Mouse (Mus musculus) urinary bladder, postnatal 0 days (tissue): ENCODE data around the gene Myl12a. TPM values are rescaled to one million over a fixed set of nuclear protein-coding genes. Genes with fewer than 3 reads are reported as not detected.

Source experiments
- polyA plus RNA-seq: library from polyadenylated mRNA; unstranded; fragments of >200 nt; fragmentation: Nextera tagmentation; extraction: Ambion mirVana; gene quantifications from 2 replicates; pipeline ENCODE4 v1.2.1, GENCODE M21; 2015

The Myl12a gene
- 690 and 822 TPM in 2 replicates for polyA plus RNA-seq

GRCm38 (mm10) chr17:71002744-71003094, at the start of gene Myl12a:
Gene Myl12a, minus strand, starts transcription at chr17:71002878.

GRCm38 (mm10) chr17:71002081-71002743, 466 bp downstream of the Myl12a start, which contains the start of gene Myom1:
Gene Myom1, plus strand, starts transcription at chr17:71002633.

Other genes with a start within 250 kb of the Myl12a start
- 50.3 and 50.7 TPM in 2 replicates for gene Tgif1, start 149.3 kb downstream of the Myl12a start, polyA plus RNA-seq
- 39.2 and 48.0 TPM in 2 replicates for gene Myom1, start 245 bp downstream of the Myl12a start, polyA plus RNA-seq
- gene Lpin2, start 179.7 kb upstream of the Myl12a start, polyA plus RNA-seq: 8.9 and 9.8 TPM in 2 replicates